Mouse (Mus musculus) central nervous system, embryonic 11.5 days (tissue): Measurements from ENCODE around the gene Susd3. TPM values are rescaled to one million over a fixed set of nuclear protein-coding genes. Genes with fewer than 3 reads are reported as not detected.

Source experiments
- polyA plus RNA-seq: library from polyadenylated mRNA; depleted of rRNA; stranded (reverse); fragments of >200 nt; gene quantifications from 2 replicates; pipeline ENCODE4 v1.2.3, GENCODE M21; 2012; rRNA removed

Susd3 gene
- polyA plus RNA-seq: 0.35 and 0.87 TPM in 2 replicates

GRCm38 (mm10) chr13:49248467-49248862 lies at the start of gene Susd3:
Gene Susd3 (minus strand): TSS chr13:49248706.

GRCm38 (mm10) chr13:49215504-49216219 lies 32.8 kb downstream of the Susd3 start, which contains the start of gene Card19:
Gene Card19 (minus strand): TSS chr13:49216037.

DNA sequence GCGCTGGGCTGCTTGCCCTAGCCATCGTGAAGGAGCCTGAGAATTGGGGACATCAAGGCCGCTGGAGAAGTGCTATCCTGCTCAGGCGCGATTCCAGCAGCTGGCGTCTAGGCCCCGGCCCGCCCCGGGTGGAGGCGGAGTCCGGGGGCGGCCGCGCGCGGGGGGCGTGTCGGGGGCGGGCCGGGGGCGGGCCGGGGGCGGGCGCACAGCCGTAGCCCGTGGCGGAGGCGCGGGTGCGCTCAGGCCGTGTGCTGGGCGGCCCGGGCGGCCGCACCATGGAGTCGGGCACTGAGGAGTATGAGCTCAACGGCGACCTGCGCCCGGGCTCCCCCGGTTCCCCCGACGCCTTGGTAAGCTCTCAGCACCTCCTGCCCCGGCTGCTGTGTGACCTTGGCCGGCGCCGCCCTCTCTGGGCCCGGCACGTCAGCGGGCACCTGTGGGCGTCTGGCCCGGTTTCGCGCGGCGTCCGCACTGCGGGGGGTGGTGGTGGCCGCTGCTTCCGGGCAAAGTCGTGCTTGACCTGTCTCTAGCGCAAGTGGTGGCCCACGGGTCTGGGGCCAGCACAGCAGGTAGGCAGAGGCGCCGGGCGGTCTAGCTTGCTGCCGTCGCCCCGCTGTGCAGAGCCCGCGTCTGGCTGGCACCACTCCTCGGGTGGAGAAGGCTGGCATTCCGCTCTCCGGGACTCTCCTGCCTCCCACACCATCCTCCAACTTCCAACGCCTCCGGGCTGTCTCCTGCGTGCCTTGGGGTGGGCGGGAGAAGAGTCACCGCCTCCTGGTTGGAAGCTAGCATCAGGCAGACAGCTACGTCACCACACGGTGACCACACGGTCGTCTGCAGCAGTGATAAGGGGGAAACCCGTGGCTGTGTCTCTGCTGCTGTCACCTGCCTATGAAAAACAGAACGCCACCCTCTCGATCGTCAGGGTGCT lies 61.0 kb downstream of the Susd3 start, which contains the start of gene Ninj1:
TSS of gene Ninj1 (plus strand) at position 198 of the 931 bp plus-strand sequence.

Other genes with a start within 250 kb of the Susd3 start
- 19.8 and 23.7 TPM in 2 replicates for gene Wnk2, start 100.7 kb downstream of the Susd3 start, polyA plus RNA-seq
- 26.9 and 29.9 TPM in 2 replicates for gene Ninj1, start 61.2 kb downstream of the Susd3 start, polyA plus RNA-seq
- 13.6 and 22.5 TPM in 2 replicates for gene Card19, start 32.7 kb downstream of the Susd3 start, polyA plus RNA-seq
- 3.3 and 3.5 TPM in 2 replicates for gene Fgd3, start 71.6 kb upstream of the Susd3 start, polyA plus RNA-seq
- gene Bicd2, start 92.9 kb upstream of the Susd3 start, polyA plus RNA-seq: 32.5 and 34.7 TPM in 2 replicates
- gene Ippk, start 172.5 kb upstream of the Susd3 start, polyA plus RNA-seq: 8.7 and 10.4 TPM in 2 replicates
- 0.30 and 0.36 TPM in 2 replicates for gene Tes3-ps, start 244.6 kb upstream of the Susd3 start, polyA plus RNA-seq